Mouse (Mus musculus) hindbrain, embryonic 15.5 days (tissue): Measurements from ENCODE around the gene Pik3c2g. TPM values are rescaled to one million over a fixed set of nuclear protein-coding genes. Genes with fewer than 3 reads are reported as not detected.
A peak's percentile ranks its signal among the peaks of the same experiment; 100 is the strongest.

Experiments used
- ATAC-seq: fragments of 200-750 bp; cut with Nextera tagmentation; 2 replicates; pipeline ENCODE4 v1.8.0; 2017; ENCODE audit warnings: low read depth, moderate number of reproducible peaks, moderate TSS enrichment; ENCODE audit not compliant: low FRiP score
- H3K27ac ChIP-seq: fragments of 300-500 bp; sonication (generic); replicated peaks from 2 replicates; pipeline ENCODE4 v1.5.1; 2015; ENCODE audit warnings: mild to moderate bottlenecking, inconsistent platforms
- H3K27me3 ChIP-seq: fragments of 300-500 bp; sonication (generic); 2 replicates; pipeline ENCODE4 v1.6.1; 2015; ENCODE audit warnings: control low read depth, inconsistent platforms
- H3K36me3 ChIP-seq: fragments of 300-500 bp; sonication (generic); 2 replicates; pipeline ENCODE4 v1.6.1; 2015; ENCODE audit warnings: control low read depth, inconsistent platforms
- H3K4me1 ChIP-seq: fragments of 300-500 bp; sonication (generic); replicated peaks from 2 replicates; pipeline ENCODE4 v1.6.1; 2015; ENCODE audit warnings: control low read depth, inconsistent platforms
- H3K4me2 ChIP-seq: fragments of 300-500 bp; sonication (generic); 2 replicates; pipeline ENCODE4 v1.6.1; 2015; ENCODE audit warnings: moderate library complexity, mild to moderate bottlenecking, inconsistent platforms
- H3K4me3 ChIP-seq: fragments of 300-500 bp; sonication (generic); 2 replicates; pipeline ENCODE4 v1.5.1; 2015; ENCODE audit warnings: mild to moderate bottlenecking, inconsistent platforms
- H3K9ac ChIP-seq: fragments of 300-500 bp; sonication (generic); 2 replicates; pipeline ENCODE4 v1.6.1; 2015; ENCODE audit warnings: inconsistent platforms
- H3K9me3 ChIP-seq: fragments of 300-500 bp; sonication (generic); 2 replicates; pipeline ENCODE4 v1.6.1; 2016; ENCODE audit warnings: control low read depth, inconsistent platforms
- WGBS: fragments of 180-500 bp; shearing (Covaris S2); methylation state at CpG from one replicate; pipeline ENCODE4 v1.1.7; 2015; 5-methylcytosine and 5-hydroxymethylcytosine counted together
- polyA plus RNA-seq: library from polyadenylated mRNA; unstranded; fragments of >200 nt; fragmentation: Nextera tagmentation; extraction: Ambion mirVana; gene quantifications from 2 replicates; pipeline ENCODE4 v1.2.1, GENCODE M21; 2015

The Pik3c2g gene
- polyA plus RNA-seq, 1 experiment from 2014 or later = 0.71 TPM

DNA sequence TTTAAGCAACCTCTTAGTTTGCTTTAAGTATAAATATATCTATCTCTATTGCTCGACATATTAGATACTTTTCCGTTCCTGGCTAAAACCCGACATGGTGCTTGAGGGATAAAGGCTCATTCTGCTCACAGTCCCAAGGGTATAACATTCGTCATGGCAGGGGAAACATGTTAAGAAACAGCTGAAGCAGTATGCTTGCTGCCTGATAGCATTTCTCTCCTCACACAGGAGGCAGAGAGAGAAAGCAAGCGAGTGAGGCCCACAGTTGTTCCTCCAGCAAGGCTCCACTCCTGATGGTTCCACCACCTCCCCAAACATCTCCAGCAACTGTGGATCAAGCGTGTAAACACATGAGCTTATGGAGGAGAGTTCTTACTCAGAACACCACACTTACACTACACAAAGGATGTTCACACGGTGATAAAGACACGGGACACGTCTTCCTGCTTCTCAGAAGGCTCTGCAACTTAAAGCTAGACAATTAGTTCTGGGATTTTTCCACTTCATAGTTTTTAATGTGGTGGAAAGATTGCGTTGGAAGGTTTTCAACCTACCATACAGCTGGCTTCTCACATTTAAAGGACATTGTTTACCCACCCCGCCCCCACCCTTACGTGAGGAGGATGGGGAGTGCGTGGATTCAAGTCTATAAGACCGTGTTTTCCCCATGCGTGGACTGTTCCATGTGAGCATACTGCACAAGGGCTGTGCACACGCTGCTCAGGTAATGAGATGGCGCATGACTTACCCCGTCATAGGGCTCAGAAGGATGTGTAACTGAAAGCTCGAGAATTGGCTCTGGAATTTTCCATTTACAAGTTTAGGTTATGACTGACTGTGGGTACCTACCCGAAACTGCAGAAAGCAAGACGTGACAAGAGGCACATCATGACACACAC lies 264.9 kb downstream of the Pik3c2g start:
- no peak overlapping the region for H3K27ac ChIP-seq
- no peak overlapping the region for H3K4me3 ChIP-seq
- H3K9me3 ChIP-seq = no peaks in the 10 kb centered on the region
- 0 out of 2 replicates have a peak, but pooled peaks cover 3% of the 10 kb centered on the region for H3K4me1 ChIP-seq
- H3K9ac ChIP-seq = no peak overlapping the region
- H3K36me3 ChIP-seq = no peaks in the 10 kb centered on the region
- ATAC-seq = no peak
- H3K4me2 ChIP-seq = no peak overlapping the region
- H3K27me3 ChIP-seq = no peaks in the 10 kb centered on the region
- 86% methylated on average over 21 of the region's 21 CpGs for WGBS

- no peaks in the 10 kb centered on the region for H3K36me3 ChIP-seq
- no peak overlapping the region for H3K27ac ChIP-seq
- H3K9ac ChIP-seq = no peak overlapping the region
- no peak for ATAC-seq
- no peak overlapping the region for H3K4me3 ChIP-seq
- H3K27me3 ChIP-seq = no peaks in the 10 kb centered on the region
- 0 out of 2 replicates have a peak, but pooled peaks cover 3% of the 10 kb centered on the region for H3K4me1 ChIP-seq
- 80% methylated on average over 3 of the region's 3 CpGs for WGBS
- H3K9me3 ChIP-seq = no peaks in the 10 kb centered on the region
- no peak overlapping the region for H3K4me2 ChIP-seq
Observed at GRCm38 (mm10) chr6:139852836-139853235, 265.8 kb downstream of the Pik3c2g start.

DNA sequence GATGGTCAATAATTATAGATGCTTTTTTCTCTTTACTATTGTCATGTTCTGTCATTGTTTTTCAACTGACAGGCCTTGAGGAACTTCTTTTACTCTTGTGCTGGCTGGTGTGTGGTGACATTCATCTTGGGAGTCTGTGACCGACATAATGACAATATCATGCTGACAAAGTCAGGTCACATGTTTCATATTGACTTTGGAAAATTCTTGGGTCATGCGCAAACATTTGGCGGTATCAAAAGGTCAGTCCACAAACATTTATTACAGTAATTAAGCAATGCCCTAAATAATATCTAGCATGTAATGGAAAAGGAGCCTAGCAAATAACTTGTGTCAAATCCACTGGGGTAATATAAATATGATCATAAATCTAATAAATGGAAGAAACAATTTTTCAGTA lies 273.1 kb downstream of the Pik3c2g start:
- Histone ChIP-seq H3K9me3 (no peaks in the 10 kb centered on the region), H3K27ac (no peak overlapping the region), H3K4me3 (no peak overlapping the region), H3K27me3 (no peaks in the 10 kb centered on the region), H3K4me1 (0 out of 2 replicates have a peak, but pooled peaks cover under 1% of the 10 kb centered on the region), H3K36me3 (no peaks in the 10 kb centered on the region), H3K9ac (no peak overlapping the region), H3K4me2 (no peak overlapping the region)
- WGBS = 89% methylated on average over 3 of the region's 3 CpGs
- ATAC-seq = no peak

DNA sequence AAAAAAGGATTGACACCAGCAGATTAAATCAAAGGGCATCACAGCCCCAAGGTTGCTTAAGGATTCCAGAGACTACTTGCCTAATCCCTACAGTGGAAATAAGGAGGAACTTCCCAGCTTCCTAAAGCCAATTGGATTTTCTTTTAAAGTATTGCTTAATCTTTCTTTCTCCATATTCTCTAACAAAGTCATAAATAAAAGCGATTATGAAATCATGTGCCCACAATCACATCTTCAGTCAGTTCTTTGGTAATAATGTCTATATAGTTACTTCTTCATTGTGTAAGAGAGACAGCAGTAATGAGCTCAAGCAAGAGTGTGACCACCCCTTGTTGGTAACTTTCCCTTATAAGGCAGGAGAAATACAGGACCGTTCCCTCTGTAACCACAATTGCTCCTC lies 274.5 kb downstream of the Pik3c2g start:
- Histone ChIP-seq H3K27me3 (no peaks in the 10 kb centered on the region), H3K4me3 (no peak overlapping the region), H3K27ac (no peak overlapping the region), H3K9me3 (no peaks in the 10 kb centered on the region), H3K4me1 (no peaks in the 10 kb centered on the region), H3K9ac (no peak overlapping the region), H3K4me2 (no peak overlapping the region), H3K36me3 (no peaks in the 10 kb centered on the region)
- no peak for ATAC-seq
- WGBS = 97% methylated on average over 2 of the region's 2 CpGs

GRCm38 (mm10) chr6:139865059-139865673 lies 278.1 kb downstream of the Pik3c2g start:
- Histone ChIP-seq H3K27me3 (no peaks in the 10 kb centered on the region), H3K9ac (no peak overlapping the region), H3K4me1 (no peaks in the 10 kb centered on the region), H3K4me3 (no peak overlapping the region), H3K36me3 (no peaks in the 10 kb centered on the region), H3K9me3 (no peaks in the 10 kb centered on the region), H3K27ac (no peak overlapping the region), H3K4me2 (no peak overlapping the region)
- ATAC-seq = peak; percentile 86
- WGBS = 72% methylated on average over 18 of the region's 18 CpGs

GRCm38 (mm10) chr6:139874418-139875176 lies 287.6 kb downstream of the Pik3c2g start:
- WGBS = 51% methylated on average over 3 of the region's 3 CpGs
- H3K9me3 ChIP-seq = no peaks in the 10 kb centered on the region
- no peaks in the 10 kb centered on the region for H3K4me1 ChIP-seq
- no peaks in the 10 kb centered on the region for H3K27me3 ChIP-seq
- H3K27ac ChIP-seq = no peak overlapping the region
- ATAC-seq = peak; percentile 38; the same call in 1 of the 2 replicates
- no peak overlapping the region for H3K4me3 ChIP-seq
- H3K4me2 ChIP-seq = no peak overlapping the region
- no peak overlapping the region for H3K9ac ChIP-seq
- H3K36me3 ChIP-seq = no peaks in the 10 kb centered on the region

GRCm38 (mm10) chr6:139876691-139877090 lies 289.7 kb downstream of the Pik3c2g start:
- ATAC-seq = no peak
- 80% methylated on average over 1 of the region's 1 CpGs for WGBS
- Histone ChIP-seq H3K4me3 (no peak overlapping the region), H3K4me2 (no peak overlapping the region), H3K4me1 (no peaks in the 10 kb centered on the region), H3K9ac (no peak overlapping the region), H3K27ac (no peak overlapping the region), H3K9me3 (no peaks in the 10 kb centered on the region), H3K36me3 (no peaks in the 10 kb centered on the region), H3K27me3 (no peaks in the 10 kb centered on the region)

- 44% methylated on average over 6 of the region's 6 CpGs for WGBS
- no peak overlapping the region for H3K9ac ChIP-seq
- H3K36me3 ChIP-seq = no peaks in the 10 kb centered on the region
- H3K4me1 ChIP-seq = no peaks in the 10 kb centered on the region
- ATAC-seq = peak; percentile 61; the same call in 1 of the 2 replicates
- no peak overlapping the region for H3K4me2 ChIP-seq
- H3K9me3 ChIP-seq = no peaks in the 10 kb centered on the region
- no peaks in the 10 kb centered on the region for H3K27me3 ChIP-seq
- no peak overlapping the region for H3K27ac ChIP-seq
- H3K4me3 ChIP-seq = no peak overlapping the region
Observed at GRCm38 (mm10) chr6:139877476-139878361, 290.7 kb downstream of the Pik3c2g start.

GRCm38 (mm10) chr6:139878362-139878696 lies 291.3 kb downstream of the Pik3c2g start:
- Histone ChIP-seq H3K4me3 (no peak overlapping the region), H3K4me1 (no peaks in the 10 kb centered on the region), H3K36me3 (no peaks in the 10 kb centered on the region), H3K27ac (no peak overlapping the region), H3K9me3 (no peaks in the 10 kb centered on the region), H3K4me2 (no peak overlapping the region), H3K9ac (no peak overlapping the region), H3K27me3 (no peaks in the 10 kb centered on the region)
- no peak for ATAC-seq
- WGBS = 71% methylated on average over 1 of the region's 1 CpGs

- no peak for ATAC-seq
- Histone ChIP-seq H3K9me3 (no peaks in the 10 kb centered on the region), H3K36me3 (no peaks in the 10 kb centered on the region), H3K4me2 (no peak overlapping the region), H3K9ac (no peak overlapping the region), H3K4me3 (no peak overlapping the region), H3K27ac (no peak overlapping the region), H3K27me3 (no peaks in the 10 kb centered on the region), H3K4me1 (no peaks in the 10 kb centered on the region)
- WGBS = 91% methylated on average over 2 of the region's 2 CpGs
Observed at GRCm38 (mm10) chr6:139882076-139882475, 295.1 kb downstream of the Pik3c2g start.

- Histone ChIP-seq H3K9me3 (no peaks in the 10 kb centered on the region), H3K27ac (no peak overlapping the region), H3K4me3 (no peak overlapping the region), H3K4me1 (peaks cover 6% of the 10 kb centered on the region; the same call in 1 of the 2 replicates), H3K4me2 (no peak overlapping the region), H3K36me3 (no peaks in the 10 kb centered on the region), H3K9ac (no peak overlapping the region), H3K27me3 (no peaks in the 10 kb centered on the region)
- no peak for ATAC-seq
Observed at GRCm38 (mm10) chr6:139887175-139887574, 300.2 kb downstream of the Pik3c2g start.
